Mouse (Mus musculus) small intestine, adult 2 months (tissue): ENCODE data around the gene Arf3. TPM values are rescaled to one million over a fixed set of nuclear protein-coding genes. Genes with fewer than 3 reads are reported as not detected.

ENCODE experiments used
- H3K27ac ChIP-seq: fragments of 200-500 bp; 2 replicates; pipeline ENCODE4 v1.5.1; 2012; ENCODE audit warnings: low read depth, low read length, control low read depth, inconsistent platforms; ENCODE audit not compliant: insufficient read depth
- H3K27me3 ChIP-seq: fragments of 200-500 bp; 2 replicates; pipeline ENCODE4 v1.6.1; 2012; ENCODE audit warnings: mild to moderate bottlenecking, moderate library complexity, low read length, inconsistent platforms; ENCODE audit not compliant: control insufficient read depth, insufficient read depth
- H3K36me3 ChIP-seq: fragments of 200-500 bp; 2 replicates; pipeline ENCODE4 v1.6.1; 2012; ENCODE audit warnings: mild to moderate bottlenecking, low read length, control low read depth, inconsistent platforms; ENCODE audit not compliant: control insufficient read depth, insufficient read depth
- H3K4me1 ChIP-seq: fragments of 200-500 bp; 2 replicates; pipeline ENCODE4 v1.6.1; 2012; ENCODE audit warnings: low read length, inconsistent platforms, mixed read lengths; ENCODE audit not compliant: control insufficient read depth, insufficient read depth, insufficient read length
- H3K4me3 ChIP-seq: fragments of 200-500 bp; 2 replicates; pipeline ENCODE4 v1.5.1; 2012; ENCODE audit warnings: low read depth, mild to moderate bottlenecking, control low read depth, inconsistent platforms, low read length, moderate library complexity
- CTCF ChIP-seq: fragments of 200-500 bp; IDR thresholded peaks from 2 replicates; pipeline ENCODE4 v1.5.1; 2012; ENCODE audit warnings: low read depth, mild to moderate bottlenecking, control low read depth, inconsistent platforms, low read length, moderate library complexity, mixed read lengths; ENCODE audit not compliant: insufficient replicate concordance, insufficient read length; ENCODE audit errors: extremely low read depth
- POLR2A ChIP-seq: fragments of 200-500 bp; IDR thresholded peaks from 2 replicates; pipeline ENCODE4 v1.6.1; 2012; ENCODE audit warnings: low read depth, mild to moderate bottlenecking, control low read depth, inconsistent platforms, low read length, moderate library complexity
- WGBS: fragments of 180-500 bp; shearing (Covaris S2); methylation state at CpG from one replicate; pipeline ENCODE4 v1.1.7; 2018; 5-methylcytosine and 5-hydroxymethylcytosine counted together
- polyA plus RNA-seq: library from polyadenylated mRNA; depleted of rRNA; stranded (reverse); fragments of >200 nt; gene quantifications from 2 replicates; pipeline ENCODE4 v1.2.3, GENCODE M21; 2012

Gene Arf3
- polyA plus RNA-seq, 1 experiment: 104 TPM

DNA sequence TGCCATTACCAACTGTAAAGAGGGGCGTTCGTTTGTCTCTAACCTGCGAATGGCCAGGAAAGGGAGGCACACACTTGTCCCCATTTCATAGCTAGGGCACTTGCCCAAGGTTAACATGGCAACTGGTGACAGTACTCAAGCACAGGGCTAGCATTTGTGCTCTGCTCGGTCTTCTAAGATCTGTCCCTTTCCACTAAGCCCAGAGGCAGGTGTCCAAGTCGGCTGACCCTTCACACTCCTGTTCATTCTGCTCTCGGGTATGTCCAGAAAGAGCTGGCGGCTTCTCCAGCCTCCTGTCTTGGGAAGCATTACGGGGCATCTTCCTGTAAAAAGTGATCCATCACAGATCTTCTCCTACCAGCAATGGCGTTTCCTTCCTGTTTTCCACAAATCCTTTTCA, 34.6 kb downstream of the Arf3 start:
- Histone ChIP-seq H3K4me3 (no peak overlapping the region), H3K4me1 (peaks cover 12% of the 10 kb centered on the region), H3K36me3 (no peaks in the 10 kb centered on the region), H3K27ac (no peak overlapping the region), H3K27me3 (peaks cover 6% of the 10 kb centered on the region; the same call in 1 of the 2 replicates)
- WGBS: 40% methylated on average over 9 of the region's 9 CpGs
- TF ChIP-seq POLR2A (no peak), CTCF (no peak)

DNA sequence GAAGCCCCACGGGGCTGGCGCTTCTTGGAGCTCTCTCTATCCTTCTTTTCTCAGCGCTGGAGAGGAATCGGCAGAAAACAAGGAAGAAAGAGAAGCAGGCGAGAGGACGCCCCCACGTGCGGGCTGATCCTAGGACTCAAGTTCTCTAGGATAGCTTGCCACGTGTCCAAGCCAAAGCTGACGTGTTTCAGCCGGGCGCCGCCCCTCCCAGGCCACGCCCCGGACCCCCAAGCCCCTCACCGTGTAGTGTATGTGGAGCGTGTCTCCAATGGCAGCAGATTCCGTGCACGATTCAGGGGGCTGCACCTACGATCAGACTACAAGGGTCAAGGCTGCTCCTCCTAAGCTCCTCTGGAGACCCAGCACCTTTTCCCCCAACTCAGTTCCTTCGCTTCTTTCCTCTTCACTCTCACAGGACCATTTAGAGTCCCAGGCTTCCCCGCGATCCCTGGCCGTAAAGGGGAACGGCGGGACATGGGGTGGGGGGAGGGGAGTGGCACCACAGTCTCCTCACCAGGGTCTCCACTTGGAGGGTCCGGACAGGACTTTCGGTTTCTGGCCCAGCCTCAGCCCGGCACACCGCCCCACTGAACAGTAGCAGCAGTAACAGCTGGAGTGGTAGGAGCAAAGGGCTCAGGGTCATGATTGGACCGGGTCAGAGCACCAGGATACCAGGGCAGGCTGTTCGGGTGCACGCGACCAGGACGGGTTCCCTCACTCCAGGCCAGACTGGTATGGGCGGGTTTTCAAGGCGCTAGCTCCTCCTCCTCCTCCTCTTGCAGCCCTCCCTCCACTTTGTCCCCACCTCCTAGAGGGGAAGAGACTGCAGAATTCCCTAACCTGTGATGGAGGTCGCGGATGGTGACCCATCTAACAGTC, 35.3 kb downstream of the Arf3 start, which contains the start of gene Fkbp11:
Fkbp11 (minus strand) TSS at position 756 of the 879 bp plus-strand sequence.
- no peak for TF ChIP-seq CTCF
- 0 out of 2 replicates have a peak, but pooled peaks have one; percentile 12 for TF ChIP-seq POLR2A
- Histone ChIP-seq H3K4me1 (peaks cover 12% of the 10 kb centered on the region), H3K27ac (no peak within 1 kb of the TSS), H3K36me3 (no peaks in the 10 kb centered on the region), H3K27me3 (peaks cover 7% of the 10 kb centered on the region; the same call in 1 of the 2 replicates), H3K4me3 (peak within 1 kb of the TSS; percentile 65)
- under 1% methylated on average over 39 of the region's 39 CpGs for WGBS

- no peak overlapping the region for H3K27ac ChIP-seq
- peak overlapping the region; percentile 65 for H3K4me3 ChIP-seq
- TF ChIP-seq POLR2A (no peak), CTCF (no peak)
- peaks cover 7% of the 10 kb centered on the region; the same call in 1 of the 2 replicates for H3K27me3 ChIP-seq
- 82% methylated on average over 7 of the region's 7 CpGs for WGBS
- no peaks in the 10 kb centered on the region for H3K36me3 ChIP-seq
- H3K4me1 ChIP-seq: peaks cover 12% of the 10 kb centered on the region
Observed at GRCm38 (mm10) chr15:98726746-98727145, 36.3 kb downstream of the Arf3 start.

DNA sequence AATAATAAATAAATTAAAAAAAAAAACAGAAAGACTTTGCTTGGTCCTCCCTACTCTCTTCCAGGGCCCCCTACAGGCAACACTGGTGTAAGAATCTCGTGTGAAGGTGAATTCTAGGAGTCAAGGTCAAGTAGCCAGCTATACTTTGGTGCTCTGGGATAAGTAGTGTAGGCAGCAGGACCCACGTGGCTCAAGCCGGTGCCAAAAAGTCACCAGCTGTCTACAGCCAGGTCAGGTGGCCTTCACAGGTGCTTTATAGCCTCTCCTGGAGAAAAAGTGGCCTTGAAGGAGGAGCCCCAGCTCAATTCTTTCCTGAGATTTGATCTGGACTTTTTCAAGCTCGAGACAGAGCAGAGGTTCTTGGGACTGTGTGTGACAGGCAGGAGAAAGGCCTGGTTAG, 36.9 kb downstream of the Arf3 start:
- WGBS: 84% methylated on average over 4 of the region's 4 CpGs
- no peak overlapping the region for H3K4me3 ChIP-seq
- H3K27me3 ChIP-seq: peaks cover 7% of the 10 kb centered on the region; the same call in 1 of the 2 replicates
- no peaks in the 10 kb centered on the region for H3K36me3 ChIP-seq
- H3K4me1 ChIP-seq: peaks cover 12% of the 10 kb centered on the region
- no peak overlapping the region for H3K27ac ChIP-seq
- TF ChIP-seq CTCF (no peak), POLR2A (no peak)

DNA sequence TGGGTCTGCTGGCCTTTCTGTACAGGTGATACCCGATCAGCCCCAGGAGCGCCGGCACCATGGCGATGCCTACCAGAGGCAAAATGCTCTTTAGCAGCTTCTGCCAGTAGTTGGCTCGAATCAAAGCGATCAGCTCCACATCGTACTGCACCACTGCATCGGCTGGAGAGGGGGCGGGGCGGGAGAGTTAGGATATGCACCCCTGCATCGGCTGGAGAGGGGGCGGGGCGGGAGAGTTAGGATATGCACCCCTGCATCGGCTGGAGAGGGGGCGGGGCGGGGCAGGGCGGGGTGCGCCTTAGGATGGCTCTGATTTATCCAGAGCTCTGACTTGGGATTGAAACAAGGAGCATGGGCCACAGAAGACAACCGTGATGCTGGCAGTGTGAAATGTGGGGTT, 38.6 kb downstream of the Arf3 start:
- Histone ChIP-seq H3K4me3 (no peak overlapping the region), H3K27me3 (peaks cover 7% of the 10 kb centered on the region; the same call in 1 of the 2 replicates), H3K36me3 (no peaks in the 10 kb centered on the region), H3K4me1 (peaks cover 12% of the 10 kb centered on the region), H3K27ac (no peak overlapping the region)
- TF ChIP-seq CTCF (no peak), POLR2A (no peak)
- WGBS: 26% methylated on average over 17 of the region's 19 CpGs

DNA sequence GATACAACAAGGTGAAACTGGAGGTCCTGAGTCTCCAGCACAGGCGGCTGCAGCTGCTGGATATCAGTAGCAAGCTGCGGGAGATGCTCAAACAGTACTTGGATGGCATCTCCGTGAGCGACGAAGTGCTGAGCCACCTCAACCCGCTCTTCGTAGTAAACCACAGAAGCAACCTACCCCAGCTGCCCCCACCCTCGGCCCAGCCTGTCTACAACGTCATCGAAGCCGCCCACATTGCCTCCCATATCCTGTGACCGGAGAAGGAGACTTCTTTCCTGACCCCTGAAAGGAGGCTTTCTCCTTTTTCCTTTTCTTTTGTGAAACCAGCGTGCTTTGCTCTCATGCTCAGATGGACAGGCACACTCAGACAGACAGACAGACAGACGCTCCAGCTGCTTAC, 40.2 kb downstream of the Arf3 start:
- no peak for TF ChIP-seq POLR2A
- no peak for TF ChIP-seq CTCF
- no peaks in the 10 kb centered on the region for H3K36me3 ChIP-seq
- 55% methylated on average over 14 of the region's 14 CpGs for WGBS
- H3K27me3 ChIP-seq: peaks cover 7% of the 10 kb centered on the region; the same call in 1 of the 2 replicates
- H3K4me1 ChIP-seq: peaks cover 7% of the 10 kb centered on the region
- no peak overlapping the region for H3K27ac ChIP-seq
- no peak overlapping the region for H3K4me3 ChIP-seq

DNA sequence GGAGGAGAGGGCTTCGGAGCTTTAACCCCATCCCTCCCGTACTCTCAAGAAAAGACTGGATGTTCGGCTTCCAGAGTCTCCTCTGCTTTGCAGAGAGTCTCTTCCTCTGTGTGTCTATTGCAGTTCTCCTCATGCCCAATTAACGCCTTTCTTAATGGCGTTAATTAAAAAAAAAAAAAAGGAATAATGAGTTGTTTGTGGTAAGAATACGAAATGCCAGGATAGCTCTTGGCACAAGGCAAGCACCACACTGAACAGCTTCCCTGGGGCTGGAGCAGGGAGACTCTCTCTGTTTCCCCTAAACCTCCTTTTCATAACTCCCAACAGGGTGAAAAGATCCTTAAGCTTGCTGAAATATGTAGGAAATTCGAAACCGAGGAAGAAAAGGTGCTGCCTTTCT, 40.8 kb downstream of the Arf3 start:
- no peaks in the 10 kb centered on the region for H3K36me3 ChIP-seq
- H3K4me1 ChIP-seq: peaks cover under 1% of the 10 kb centered on the region; the same call in 1 of the 2 replicates
- no peak overlapping the region for H3K4me3 ChIP-seq
- WGBS: 88% methylated on average over 8 of the region's 8 CpGs
- H3K27me3 ChIP-seq: peaks cover 7% of the 10 kb centered on the region; the same call in 1 of the 2 replicates
- H3K27ac ChIP-seq: no peak overlapping the region
- TF ChIP-seq CTCF: no peak
- no peak for TF ChIP-seq POLR2A
